Mouse (Mus musculus) stomach, adult 2 months (tissue): Measurements from ENCODE around the gene Gm3015. TPM values are rescaled to one million over a fixed set of nuclear protein-coding genes. Genes with fewer than 3 reads are reported as not detected.

Experiments
- polyA plus RNA-seq: library from polyadenylated mRNA; depleted of rRNA; stranded (reverse); fragments of >200 nt; gene quantifications from 2 replicates; pipeline ENCODE4 v1.2.3, GENCODE M21; 2012; rRNA removed

The Gm3015 gene
- not detected in 2 replicates for polyA plus RNA-seq

GRCm38 (mm10) chr14:42768721-42769120, at the start of gene Gm3015:
TSS of gene Gm3015 (minus strand) at chr14:42768821.

GRCm38 (mm10) chr14:42797887-42798286, 29.3 kb upstream of the Gm3015 start, which contains the start of gene Gm10377:
TSS of gene Gm10377 (minus strand) at chr14:42797987.

Other genes starting within 250 kb of the Gm3015 start
- gene Gm8024, start 244.5 kb downstream of the Gm3015 start, polyA plus RNA-seq, result not detected in 2 replicates
- gene Gm17124, start 168.9 kb downstream of the Gm3015 start, polyA plus RNA-seq, result not detected in 2 replicates
- gene Gm3633, start 126.9 kb downstream of the Gm3015 start, polyA plus RNA-seq, result not detected in 2 replicates
- not detected in 2 replicates for gene Gm10378, start 112.9 kb downstream of the Gm3015 start, polyA plus RNA-seq
- not detected in 2 replicates for gene Gm10377, start 29.2 kb upstream of the Gm3015 start, polyA plus RNA-seq
- not detected in 2 replicates for gene Gm21977, start 84.7 kb upstream of the Gm3015 start, polyA plus RNA-seq
- not detected in 2 replicates for gene Gm8082, start 224.8 kb upstream of the Gm3015 start, polyA plus RNA-seq
- gene Gm10376, start 246.8 kb upstream of the Gm3015 start, polyA plus RNA-seq, result not detected in 2 replicates